Mouse (Mus musculus) forebrain, embryonic 11.5 days (tissue): ENCODE data around the gene Col15a1. TPM values are rescaled to one million over a fixed set of nuclear protein-coding genes. Genes with fewer than 3 reads are reported as not detected.

Source experiments
- ATAC-seq: fragments of 200-750 bp; cut with Nextera tagmentation; replicated peaks from 2 replicates; pipeline ENCODE4 v1.8.0; 2017; ENCODE audit warnings: moderate TSS enrichment; ENCODE audit not compliant: low FRiP score
- DNase-seq: peaks from one replicate; pipeline ENCODE4 v3.0.0-alpha.2; 2017; ENCODE audit warnings: low spot score
- H3K27ac ChIP-seq: fragments of 300-500 bp; sonication (generic); 2 replicates; pipeline ENCODE4 v1.5.1; 2014; ENCODE audit warnings: low read depth, low read length
- H3K27me3 ChIP-seq: fragments of 300-500 bp; sonication (generic); 2 replicates; pipeline ENCODE4 v1.6.1; 2014; ENCODE audit warnings: mild to moderate bottlenecking, low read length, mixed read lengths; ENCODE audit not compliant: control insufficient read depth, insufficient read depth
- H3K36me3 ChIP-seq: fragments of 300-500 bp; sonication (generic); 2 replicates; pipeline ENCODE4 v1.6.1; 2014; ENCODE audit warnings: mild to moderate bottlenecking, low read length, moderate library complexity, mixed read lengths; ENCODE audit not compliant: control insufficient read depth, insufficient read depth
- H3K4me1 ChIP-seq: fragments of 300-500 bp; sonication (generic); replicated peaks from 2 replicates; pipeline ENCODE4 v1.6.1; 2014; ENCODE audit warnings: low read length, mixed read lengths; ENCODE audit not compliant: control insufficient read depth, insufficient read depth
- H3K4me2 ChIP-seq: fragments of 300-500 bp; sonication (generic); 2 replicates; pipeline ENCODE4 v1.6.1; 2014; ENCODE audit warnings: low read depth, mild to moderate bottlenecking, low read length, moderate library complexity, mixed read lengths; ENCODE audit not compliant: severe bottlenecking
- H3K4me3 ChIP-seq: fragments of 300-500 bp; sonication (generic); 2 replicates; pipeline ENCODE4 v1.5.1; 2014; ENCODE audit warnings: low read depth, low read length
- H3K9ac ChIP-seq: fragments of 300-500 bp; sonication (generic); 2 replicates; pipeline ENCODE4 v1.6.1; 2014; ENCODE audit warnings: low read length
- H3K9me3 ChIP-seq: fragments of 300-500 bp; sonication (generic); 2 replicates; pipeline ENCODE4 v1.6.1; 2016; ENCODE audit warnings: low read length, mixed read lengths; ENCODE audit not compliant: control insufficient read depth
- WGBS: fragments of 180-500 bp; shearing (Covaris S2); extraction: QIAGEN DNeasy Blood & Tissue Kit; methylation state at CpG from one replicate; pipeline ENCODE4 v1.1.7; 2014; 5-methylcytosine and 5-hydroxymethylcytosine counted together
- polyA plus RNA-seq: library from polyadenylated mRNA; unstranded; fragments of >200 nt; fragmentation: Nextera tagmentation; extraction: Ambion mirVana; gene quantifications from 2 replicates; pipeline ENCODE4 v1.2.1, GENCODE M21; 2014

Col15a1 gene
- polyA plus RNA-seq, 1 experiment from 2014 or later = 7.0 TPM

- no peaks in the 10 kb centered on the region for H3K4me1 ChIP-seq
- no peaks in the 10 kb centered on the region for H3K27me3 ChIP-seq
- H3K4me2 ChIP-seq = no peak overlapping the region
- H3K9ac ChIP-seq = no peak overlapping the region
- DNase-seq = no peak
- no peak overlapping the region for H3K27ac ChIP-seq
- H3K36me3 ChIP-seq = no peaks in the 10 kb centered on the region
- no peaks in the 10 kb centered on the region for H3K9me3 ChIP-seq
- 93% methylated on average over 6 of the region's 6 CpGs for WGBS
- no peak overlapping the region for H3K4me3 ChIP-seq
- no peak for ATAC-seq
These were observed 103.5 kb downstream of the Col15a1 start for GRCm38 (mm10) chr4:47311467-47311866.

DNA sequence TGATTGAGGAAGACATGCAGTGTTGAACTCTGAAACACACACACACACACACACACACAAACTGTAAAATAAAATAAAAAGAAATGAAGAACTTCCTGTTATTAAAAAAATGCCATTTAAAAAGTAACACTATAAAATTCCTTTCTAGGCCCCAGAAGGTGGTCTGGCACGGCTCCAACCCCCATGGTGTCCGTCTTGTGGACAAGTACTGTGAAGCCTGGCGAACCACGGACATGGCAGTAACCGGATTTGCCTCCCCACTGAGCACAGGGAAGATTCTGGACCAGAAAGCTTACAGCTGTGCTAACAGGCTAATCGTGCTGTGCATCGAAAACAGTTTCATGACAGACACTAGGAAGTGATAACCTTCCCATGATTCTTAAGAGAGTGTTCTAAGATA, 104.0 kb downstream of the Col15a1 start:
- Histone ChIP-seq H3K4me3 (no peak overlapping the region), H3K9me3 (no peaks in the 10 kb centered on the region), H3K36me3 (no peaks in the 10 kb centered on the region), H3K4me2 (no peak overlapping the region), H3K27me3 (no peaks in the 10 kb centered on the region), H3K4me1 (no peaks in the 10 kb centered on the region), H3K9ac (no peak overlapping the region), H3K27ac (no peak overlapping the region)
- WGBS = 82% methylated on average over 7 of the region's 7 CpGs
- no peak for DNase-seq
- ATAC-seq = no peak

- no peaks in the 10 kb centered on the region for H3K36me3 ChIP-seq
- H3K4me1 ChIP-seq = no peaks in the 10 kb centered on the region
- H3K9me3 ChIP-seq = no peaks in the 10 kb centered on the region
- WGBS = 86% methylated on average over 14 of the region's 14 CpGs
- H3K27me3 ChIP-seq = no peaks in the 10 kb centered on the region
- DNase-seq (no peak), ATAC-seq (no peak)
- H3K4me2 ChIP-seq = no peak overlapping the region
- no peak overlapping the region for H3K4me3 ChIP-seq
- H3K9ac ChIP-seq = no peak overlapping the region
- no peak overlapping the region for H3K27ac ChIP-seq
These were observed 104.7 kb downstream of the Col15a1 start for GRCm38 (mm10) chr4:47312676-47313075.

- WGBS = 90% methylated on average over 8 of the region's 8 CpGs
- no peak overlapping the region for H3K27ac ChIP-seq
- H3K4me1 ChIP-seq = no peaks in the 10 kb centered on the region
- no peak overlapping the region for H3K4me2 ChIP-seq
- no peak for ATAC-seq
- no peak for DNase-seq
- H3K36me3 ChIP-seq = no peaks in the 10 kb centered on the region
- no peak overlapping the region for H3K4me3 ChIP-seq
- no peaks in the 10 kb centered on the region for H3K9me3 ChIP-seq
- H3K9ac ChIP-seq = no peak overlapping the region
- H3K27me3 ChIP-seq = no peaks in the 10 kb centered on the region
These were observed 105.9 kb downstream of the Col15a1 start for GRCm38 (mm10) chr4:47313710-47314410.

DNA sequence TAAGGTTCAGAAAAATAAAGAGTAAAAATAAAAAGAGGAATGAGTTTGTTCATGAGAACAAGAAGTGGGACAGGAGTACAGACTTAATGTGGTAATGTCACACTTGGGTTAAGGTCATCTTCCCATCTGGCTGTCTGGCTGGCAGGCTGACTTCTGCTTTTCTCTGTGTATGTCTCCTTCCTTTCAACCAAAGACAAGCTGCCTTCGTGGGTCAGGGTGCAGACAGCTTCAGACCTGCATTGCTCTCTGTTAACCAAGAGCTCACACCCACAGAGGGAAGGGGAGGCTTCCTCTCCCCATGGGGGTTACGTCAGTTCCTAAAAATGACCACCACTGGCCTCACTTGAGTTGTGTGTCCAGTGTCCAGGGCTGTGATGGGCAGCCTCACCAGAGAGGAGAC, 107.5 kb downstream of the Col15a1 start:
- Histone ChIP-seq H3K9ac (no peak overlapping the region), H3K27me3 (no peaks in the 10 kb centered on the region), H3K9me3 (no peaks in the 10 kb centered on the region), H3K36me3 (no peaks in the 10 kb centered on the region), H3K4me1 (no peaks in the 10 kb centered on the region), H3K27ac (no peak overlapping the region), H3K4me2 (no peak overlapping the region), H3K4me3 (no peak overlapping the region)
- ATAC-seq = no peak
- 85% methylated on average over 2 of the region's 2 CpGs for WGBS
- DNase-seq = no peak

- H3K9me3 ChIP-seq = no peaks in the 10 kb centered on the region
- no peak overlapping the region for H3K4me2 ChIP-seq
- ATAC-seq (no peak), DNase-seq (no peak)
- no peaks in the 10 kb centered on the region for H3K36me3 ChIP-seq
- H3K4me1 ChIP-seq = no peaks in the 10 kb centered on the region
- no peaks in the 10 kb centered on the region for H3K27me3 ChIP-seq
- H3K27ac ChIP-seq = no peak overlapping the region
- no peak overlapping the region for H3K9ac ChIP-seq
- H3K4me3 ChIP-seq = no peak overlapping the region
- WGBS = 84% methylated on average over 6 of the region's 6 CpGs
These were observed 108.5 kb downstream of the Col15a1 start for GRCm38 (mm10) chr4:47316432-47316831.

DNA sequence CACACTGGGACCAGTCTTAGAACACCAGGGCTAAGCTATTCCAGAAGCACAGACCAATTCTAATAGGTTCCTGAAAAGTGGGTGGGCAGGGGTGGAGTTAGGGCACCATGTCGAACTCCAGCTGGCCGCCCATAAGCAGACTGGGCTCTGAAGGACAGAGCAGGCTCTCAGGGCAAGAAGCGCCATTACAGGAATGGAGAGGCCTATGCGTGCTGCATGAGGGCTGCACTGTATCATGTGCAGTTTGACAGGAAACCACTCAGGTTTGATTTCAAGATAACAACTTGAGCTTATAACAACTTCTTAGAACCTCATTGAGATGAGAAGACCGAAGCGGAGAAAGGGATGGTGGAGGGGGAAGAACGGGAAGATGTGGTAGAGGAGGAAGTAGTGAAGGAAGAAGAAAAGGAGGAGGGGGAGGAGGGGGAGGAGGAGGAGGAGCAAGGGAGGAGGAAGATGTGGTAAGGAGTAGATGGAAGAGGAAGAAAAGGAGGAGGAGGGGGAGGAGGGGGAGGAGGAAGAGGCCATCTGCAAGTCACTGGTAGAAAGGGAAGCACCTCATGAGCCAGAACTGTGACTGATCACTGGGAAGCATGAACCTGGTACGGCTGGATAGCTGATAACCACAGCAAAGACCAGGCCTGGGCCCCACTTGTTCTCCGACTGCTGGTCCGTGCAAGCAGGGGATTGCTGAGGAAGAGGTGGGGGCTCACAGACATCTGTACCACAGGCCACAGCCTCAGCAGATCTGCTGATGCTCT, 111.8 kb downstream of the Col15a1 start:
- ATAC-seq (no peak), DNase-seq (no peak)
- Histone ChIP-seq H3K9ac (no peak overlapping the region), H3K9me3 (no peaks in the 10 kb centered on the region), H3K4me1 (no peaks in the 10 kb centered on the region), H3K4me2 (no peak overlapping the region), H3K27me3 (no peaks in the 10 kb centered on the region), H3K4me3 (no peak overlapping the region), H3K27ac (no peak overlapping the region), H3K36me3 (no peaks in the 10 kb centered on the region)
- 86% methylated on average over 10 of the region's 10 CpGs for WGBS

GRCm38 (mm10) chr4:47322315-47322714, 114.4 kb downstream of the Col15a1 start:
- H3K4me3 ChIP-seq = no peak overlapping the region
- H3K9ac ChIP-seq = no peak overlapping the region
- H3K4me1 ChIP-seq = no peaks in the 10 kb centered on the region
- WGBS = 80% methylated on average over 3 of the region's 3 CpGs
- H3K36me3 ChIP-seq = no peaks in the 10 kb centered on the region
- ATAC-seq (no peak), DNase-seq (no peak)
- no peak overlapping the region for H3K27ac ChIP-seq
- no peaks in the 10 kb centered on the region for H3K27me3 ChIP-seq
- no peaks in the 10 kb centered on the region for H3K9me3 ChIP-seq
- H3K4me2 ChIP-seq = no peak overlapping the region

DNA sequence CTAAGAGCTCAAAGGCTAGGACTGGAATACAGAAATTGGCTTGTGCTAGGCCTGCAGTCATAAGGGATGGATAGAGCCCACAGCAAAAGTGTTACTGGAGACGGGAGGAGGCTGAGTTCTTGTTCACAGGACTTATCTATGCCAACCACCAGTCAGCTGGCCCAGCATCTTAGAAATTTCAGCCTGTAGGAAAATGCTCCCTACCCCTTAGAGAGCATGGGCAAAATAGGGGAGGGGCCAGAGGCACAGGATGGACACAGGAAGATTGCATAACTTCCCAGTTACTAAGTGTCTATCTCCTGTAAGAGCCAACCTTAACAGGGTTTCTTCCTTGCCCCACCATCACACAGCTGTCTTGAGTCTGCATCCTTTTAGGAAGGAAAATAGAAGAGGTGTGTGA, 116.2 kb downstream of the Col15a1 start:
- Histone ChIP-seq H3K4me3 (no peak overlapping the region), H3K27me3 (no peaks in the 10 kb centered on the region), H3K4me1 (no peaks in the 10 kb centered on the region), H3K4me2 (no peak overlapping the region), H3K27ac (no peak overlapping the region), H3K9ac (no peak overlapping the region), H3K9me3 (no peaks in the 10 kb centered on the region), H3K36me3 (no peaks in the 10 kb centered on the region)
- DNase-seq (no peak), ATAC-seq (no peak)
- WGBS = 95% methylated on average over 1 of the region's 1 CpGs
